ENCODE assay signal across 27 mouse cellular contexts in the genomic region with DNA sequence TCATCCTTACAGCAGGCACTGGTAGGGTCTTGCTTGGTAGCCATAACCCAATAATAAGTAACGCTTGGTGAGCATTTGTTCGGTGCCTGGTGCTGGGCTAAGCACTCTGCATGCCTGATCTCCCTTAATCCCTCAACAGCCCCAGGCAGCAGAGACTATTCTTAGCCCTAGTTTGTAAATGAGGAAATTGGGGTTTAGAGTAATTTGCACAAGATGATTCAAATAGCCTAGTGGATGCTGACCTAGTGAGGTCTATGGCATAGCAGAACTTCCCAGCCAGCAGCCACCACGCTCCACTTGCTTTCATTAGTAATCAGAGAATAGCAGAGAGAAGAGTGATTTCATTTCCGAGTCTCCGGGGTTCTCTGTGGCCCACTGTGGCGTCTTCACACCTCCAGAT.
DNase-seq lines count a peak whose midpoint lies in the region; ATAC-seq and TF ChIP-seq lines count a peak whose summit lies in the region.
"Had no signal": no experiment of that assay in that cellular context is flagged by ENCODE, and none has a peak within 500 bp of the region (broad histone marks: within the 10 kb centered on the region; RNA-seq: fewer than 3 reads in every experiment).

No protein-coding gene starts in this region.

- H3K9me3 ChIP-seq in forebrain, embryonic 11.5 days (ENCODE audit: control insufficient read depth, low read length): no peaks in the 10 kb centered on the region
- no peaks in the 10 kb centered on the region for H3K9me3 ChIP-seq in forebrain, embryonic 15.5 days
- no peaks in the 10 kb centered on the region for H3K9me3 ChIP-seq in midbrain, embryonic 14.5 days (ENCODE audit: control insufficient read depth, low read length)
- no peaks in the 10 kb centered on the region for H3K9me3 ChIP-seq in midbrain, postnatal 0 days (ENCODE audit: low read length)
- H3K9me3 ChIP-seq: heart, embryonic 10.5 days; hindbrain, embryonic 13.5 days; limb, embryonic 13.5 days; lung, embryonic 15.5 days had no signal

- H3K27ac ChIP-seq in forebrain, embryonic 11.5 days (ENCODE audit: low read depth, low read length): no peak overlapping the region
- no peak overlapping the region for H3K27ac ChIP-seq in forebrain, embryonic 15.5 days (replicated peaks)
- no peak overlapping the region for H3K27ac ChIP-seq in midbrain, embryonic 14.5 days (replicated peaks; ENCODE audit: low read depth, low read length)
- H3K27ac ChIP-seq in midbrain, postnatal 0 days (ENCODE audit: low read depth, low read length): no peak overlapping the region
- H3K27ac ChIP-seq: heart, embryonic 10.5 days; hindbrain, embryonic 13.5 days; layer of hippocampus, adult 2 months; left cerebral cortex, adult 2 months; limb, embryonic 13.5 days; lung, embryonic 15.5 days had no signal

- no peak overlapping the region for H3K4me2 ChIP-seq in forebrain, embryonic 11.5 days (ENCODE audit: low read depth, low read length, severe bottlenecking)
- H3K4me2 ChIP-seq in forebrain, embryonic 15.5 days (replicated peaks): no peak overlapping the region
- H3K4me2 ChIP-seq in midbrain, embryonic 14.5 days (ENCODE audit: low read length): no peak overlapping the region
- H3K4me2 ChIP-seq in midbrain, postnatal 0 days (ENCODE audit: low read depth, low read length, poor library complexity, severe bottlenecking): no peak overlapping the region
- H3K4me2 ChIP-seq: hindbrain, embryonic 13.5 days; limb, embryonic 13.5 days; liver, embryonic 11.5 days; lung, embryonic 15.5 days; midbrain, embryonic 11.5 days had no signal

- H3K9ac ChIP-seq in forebrain, embryonic 11.5 days (ENCODE audit: low read length): no peak overlapping the region
- no peak overlapping the region for H3K9ac ChIP-seq in forebrain, embryonic 15.5 days (replicated peaks)
- no peak overlapping the region for H3K9ac ChIP-seq in midbrain, embryonic 14.5 days (replicated peaks; ENCODE audit: low read length)
- H3K9ac ChIP-seq in midbrain, postnatal 0 days (replicated peaks; ENCODE audit: low read length, poor library complexity, severe bottlenecking): no peak overlapping the region
- H3K9ac ChIP-seq: hindbrain, embryonic 13.5 days; limb, embryonic 13.5 days; lung, embryonic 15.5 days had no signal

- peak; percentile 44 for ATAC-seq in forebrain, embryonic 11.5 days (replicated peaks; ENCODE audit: low FRiP score)
- no peak for ATAC-seq in forebrain, embryonic 15.5 days (replicated peaks)
- no peak for ATAC-seq in midbrain, embryonic 14.5 days (ENCODE audit: low FRiP score, low TSS enrichment)
- no peak for ATAC-seq in midbrain, postnatal 0 days (ENCODE audit: low FRiP score)
- ATAC-seq: activated CD4-positive, CD25-positive, alpha-beta regulatory T cell, adult 4 months; intestine, embryonic 16.5 days had no signal

- H3K27me3 ChIP-seq in forebrain, embryonic 11.5 days (ENCODE audit: control insufficient read depth, insufficient read depth, low read length): no peaks in the 10 kb centered on the region
- no peaks in the 10 kb centered on the region for H3K27me3 ChIP-seq in forebrain, embryonic 15.5 days
- H3K27me3 ChIP-seq in midbrain, embryonic 14.5 days (ENCODE audit: control insufficient read depth, insufficient read depth, low read length): no peaks in the 10 kb centered on the region
- H3K27me3 ChIP-seq in midbrain, postnatal 0 days (ENCODE audit: insufficient read depth, low read length): no peaks in the 10 kb centered on the region
- H3K27me3 ChIP-seq: hindbrain, embryonic 13.5 days; limb, embryonic 13.5 days had no signal

- 19% methylated on average over 6 of the region's 6 CpGs for WGBS in forebrain, embryonic 11.5 days
- WGBS in forebrain, embryonic 15.5 days: 12% methylated on average over 6 of the region's 6 CpGs
- 25% methylated on average over 6 of the region's 6 CpGs for WGBS in midbrain, embryonic 14.5 days
- 31% methylated on average over 6 of the region's 6 CpGs for WGBS in midbrain, postnatal 0 days

- no peak for DNase-seq in forebrain, embryonic 11.5 days (ENCODE audit: low spot score)
- peak; percentile 43 for DNase-seq in midbrain, embryonic 14.5 days
- no peak for DNase-seq in midbrain, postnatal 0 days (ENCODE audit: low spot score)
- peak; percentile 37 for DNase-seq in retina, embryonic 14.5 days (ENCODE audit: low spot score)
- no peak for DNase-seq in left cerebral cortex, adult 8-10 months (ENCODE audit: low spot score in 2 of 2)
- no peak for DNase-seq in embryo, embryonic 11 days
- DNase-seq: adrenal gland, adult 2 months; adrenal gland, postnatal 36 days; cerebellum, adult 9-10 months; gastrocnemius, postnatal 25 days; heart, adult 11 months; heart, postnatal 4 days; kidney, postnatal 36 days; right cerebral cortex, adult 18-20 months; spleen, adult 18-20 months; thymus, postnatal 14 days had no signal

- H3K4me1 ChIP-seq in forebrain, embryonic 11.5 days (replicated peaks; ENCODE audit: control insufficient read depth, insufficient read depth, low read length): no peaks in the 10 kb centered on the region
- H3K4me1 ChIP-seq in forebrain, embryonic 15.5 days: peaks cover 3% of the 10 kb centered on the region; the same call in 1 of the 2 replicates
- H3K4me1 ChIP-seq in midbrain, embryonic 14.5 days (ENCODE audit: control insufficient read depth, insufficient read depth, low read length): 0 out of 2 replicates have a peak, but pooled peaks cover 4% of the 10 kb centered on the region
- H3K4me1 ChIP-seq in midbrain, postnatal 0 days (ENCODE audit: insufficient read depth, low read length): 0 out of 2 replicates have a peak, but pooled peaks cover 4% of the 10 kb centered on the region
- H3K4me1 ChIP-seq: heart, embryonic 10.5 days; limb, embryonic 13.5 days; lung, embryonic 15.5 days had no signal

- TF ChIP-seq CTCF in midbrain, postnatal 0 days (IDR thresholded peaks at IDR 0.05): no peak

- H3K4me3 ChIP-seq in forebrain, embryonic 11.5 days (ENCODE audit: low read depth, low read length): no peak overlapping the region
- no peak overlapping the region for H3K4me3 ChIP-seq in forebrain, embryonic 15.5 days
- no peak overlapping the region for H3K4me3 ChIP-seq in midbrain, embryonic 14.5 days (replicated peaks; ENCODE audit: low read depth, low read length)
- no peak overlapping the region for H3K4me3 ChIP-seq in midbrain, postnatal 0 days (ENCODE audit: low read depth, low read length)
- H3K4me3 ChIP-seq: heart, embryonic 10.5 days; hindbrain, embryonic 13.5 days; layer of hippocampus, adult 2 months; left cerebral cortex, adult 2 months; limb, embryonic 13.5 days; lung, embryonic 15.5 days had no signal

- H3K36me3 ChIP-seq in forebrain, embryonic 11.5 days (ENCODE audit: control insufficient read depth, insufficient read depth, low read length): no peaks in the 10 kb centered on the region
- H3K36me3 ChIP-seq in forebrain, embryonic 15.5 days: no peaks in the 10 kb centered on the region
- H3K36me3 ChIP-seq in midbrain, embryonic 14.5 days (ENCODE audit: control insufficient read depth, insufficient read depth, low read length): no peaks in the 10 kb centered on the region
- H3K36me3 ChIP-seq in midbrain, postnatal 0 days (ENCODE audit: insufficient read depth, low read length): no peaks in the 10 kb centered on the region
- H3K36me3 ChIP-seq: heart, embryonic 10.5 days; hindbrain, embryonic 13.5 days; limb, embryonic 13.5 days; lung, embryonic 15.5 days had no signal

Comparison
In these comparisons a context has a peak if more than half of its experiments do, and no peak if none do; other contexts are left out.
1. DNase-seq: peak in midbrain, embryonic 14.5 days (single experiment) and retina, embryonic 14.5 days (single experiment); none in forebrain, embryonic 11.5 days (single experiment), midbrain, postnatal 0 days (single experiment), left cerebral cortex, adult 8-10 months (0 of 2) and embryo, embryonic 11 days (single experiment).